Comparison of ENCODE assay signal across 19 mouse cellular contexts in the genomic region with DNA sequence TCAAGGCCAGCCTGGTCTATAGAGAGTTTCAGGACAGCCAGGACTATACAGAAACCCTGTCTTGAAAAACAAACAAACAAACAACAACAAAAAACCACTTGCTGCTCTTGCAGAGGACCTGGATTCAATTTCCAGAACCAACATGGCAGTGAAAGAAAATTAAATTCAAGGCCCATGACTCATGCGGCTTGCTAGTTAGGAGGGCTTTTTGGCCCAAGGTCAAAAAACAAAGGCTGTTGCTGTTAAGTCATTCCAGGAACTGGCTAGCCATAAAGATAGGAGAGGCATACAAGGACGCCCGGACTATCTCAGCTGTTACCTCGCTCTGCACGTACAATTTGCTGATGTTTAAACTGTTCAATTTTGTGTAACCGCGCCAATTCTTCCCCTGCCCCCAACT.
"Had no signal": no experiment of that assay in that cellular context is flagged by ENCODE, and none has a peak within 500 bp of the region (broad histone marks: within the 10 kb centered on the region; RNA-seq: fewer than 3 reads in every experiment).

No protein-coding gene starts in this region.

- H3K4me3 ChIP-seq: liver, embryonic 15.5 days; lung, embryonic 15.5 days; megakaryocyte, embryonic 14.5 days; midbrain, embryonic 12.5 days; midbrain, embryonic 15.5 days; myocyte; neural tube, embryonic 12.5 days; stomach, embryonic 15.5 days had no signal

- H3K9ac ChIP-seq: liver, embryonic 15.5 days; liver, postnatal 0 days; lung, embryonic 15.5 days; midbrain, embryonic 12.5 days; midbrain, embryonic 15.5 days; neural tube, embryonic 12.5 days; stomach, embryonic 15.5 days had no signal

- DNase-seq: liver, postnatal 0 days; lung, adult 2 months; lung, postnatal 14 days; lung, postnatal 36 days; right cerebral cortex, postnatal 14 days; thymus, adult 2 months; thymus, postnatal 25 days; thymus, postnatal 4 days had no signal

- H3K4me2 ChIP-seq: liver, embryonic 15.5 days; lung, embryonic 15.5 days; midbrain, embryonic 12.5 days; midbrain, embryonic 15.5 days; neural tube, embryonic 12.5 days; stomach, embryonic 15.5 days had no signal

- ATAC-seq: liver, postnatal 0 days; lung, postnatal 0 days; midbrain, embryonic 15.5 days had no signal

- H3K4me1 ChIP-seq: liver, embryonic 15.5 days; lung, embryonic 15.5 days; midbrain, embryonic 12.5 days; midbrain, embryonic 15.5 days; neural tube, embryonic 12.5 days; stomach, embryonic 15.5 days had no signal

- H3K36me3 ChIP-seq: liver, embryonic 15.5 days; lung, embryonic 15.5 days; midbrain, embryonic 12.5 days; midbrain, embryonic 15.5 days; neural tube, embryonic 12.5 days; stomach, embryonic 15.5 days had no signal

- H3K27ac ChIP-seq: liver, embryonic 15.5 days; lung, embryonic 15.5 days; macrophage; midbrain, embryonic 12.5 days; midbrain, embryonic 15.5 days; neural tube, embryonic 12.5 days; stomach, embryonic 15.5 days; stomach, postnatal 0 days had no signal

- H3K9me3 ChIP-seq: liver, embryonic 15.5 days; lung, embryonic 15.5 days; midbrain, embryonic 12.5 days; midbrain, embryonic 15.5 days; neural tube, embryonic 12.5 days; stomach, embryonic 15.5 days had no signal

- H3K27me3 ChIP-seq: liver, embryonic 15.5 days; lung, embryonic 15.5 days; midbrain, embryonic 12.5 days; midbrain, embryonic 15.5 days; neural tube, embryonic 12.5 days; stomach, embryonic 15.5 days had no signal
